10 mouse cellular contexts compared by ENCODE assay signal in the genomic region with DNA sequence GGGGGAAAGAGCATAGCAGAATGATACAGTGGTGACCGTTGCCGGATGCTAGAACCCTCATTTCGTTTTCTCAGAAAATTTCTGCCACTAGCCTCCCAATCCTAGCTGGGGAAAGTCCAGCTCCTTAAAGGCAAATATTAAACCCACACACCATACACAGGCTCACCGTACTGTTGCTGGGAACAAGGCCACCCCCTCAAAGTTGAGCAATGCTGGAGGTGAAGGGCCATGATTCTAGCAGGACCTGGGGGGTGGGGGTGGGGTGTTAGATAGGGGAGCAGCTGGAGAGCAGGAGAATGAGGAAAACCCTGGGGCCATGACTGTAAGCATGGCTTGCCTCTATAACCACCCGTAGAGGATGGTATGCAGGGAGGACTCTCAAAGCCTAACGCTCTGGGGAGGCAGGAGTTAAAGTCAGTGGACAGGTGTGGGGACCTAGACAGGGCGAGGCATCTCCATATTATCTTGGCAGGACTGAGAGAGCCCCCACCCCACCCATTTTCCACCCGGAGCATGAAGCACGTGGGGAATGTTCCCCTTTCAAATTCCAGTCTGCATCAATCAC. TPM values are rescaled to one million over a fixed set of nuclear protein-coding genes. Genes with fewer than 3 reads are reported as not detected.
DNase-seq lines count a peak whose midpoint lies in the region; ATAC-seq and TF ChIP-seq lines count a peak whose summit lies in the region.
"Had no signal": no experiment of that assay in that cellular context is flagged by ENCODE, and none has a peak within 500 bp of the region (broad histone marks: within the 10 kb centered on the region; RNA-seq: fewer than 3 reads in every experiment).

No protein-coding gene starts in this region.

- no peak for ATAC-seq in forebrain, embryonic 12.5 days (ENCODE audit: low FRiP score)
- ATAC-seq in forebrain, embryonic 14.5 days = no peak
- ATAC-seq in lung, embryonic 16.5 days (ENCODE audit: low read depth) = no peak
- ATAC-seq in limb, embryonic 12.5 days (ENCODE audit: insufficient number of reproducible peaks, insufficient read depth, low FRiP score, low TSS enrichment, low read depth) = peak; percentile 67
- ATAC-seq in stomach, postnatal 0 days (ENCODE audit: low FRiP score, low TSS enrichment) = no peak

- no peak overlapping the region for H3K9ac ChIP-seq in forebrain, embryonic 12.5 days
- no peak overlapping the region for H3K9ac ChIP-seq in forebrain, embryonic 14.5 days (ENCODE audit: low read length)
- H3K9ac ChIP-seq in lung, embryonic 16.5 days (ENCODE audit: low read length) = no peak overlapping the region
- peak overlapping the region; percentile 96 for H3K9ac ChIP-seq in limb, embryonic 12.5 days (replicated peaks)
- H3K9ac ChIP-seq in stomach, postnatal 0 days (ENCODE audit: low read length) = no peak overlapping the region; the same call in 1 of the 2 replicates
- H3K9ac ChIP-seq: midbrain, embryonic 12.5 days had no signal

- H3K9me3 ChIP-seq in forebrain, embryonic 12.5 days = peaks cover 6% of the 10 kb centered on the region
- H3K9me3 ChIP-seq in forebrain, embryonic 14.5 days (replicated peaks; ENCODE audit: control insufficient read depth, low read length) = no peaks in the 10 kb centered on the region; the same call in 1 of the 2 replicates
- H3K9me3 ChIP-seq in lung, embryonic 16.5 days (ENCODE audit: control insufficient read depth, low read length) = peaks cover 6% of the 10 kb centered on the region; the same call in 1 of the 2 replicates
- peaks cover 17% of the 10 kb centered on the region for H3K9me3 ChIP-seq in limb, embryonic 12.5 days
- H3K9me3 ChIP-seq in stomach, postnatal 0 days (ENCODE audit: control insufficient read depth, low read length) = 0 out of 2 replicates have a peak, but pooled peaks cover 1% of the 10 kb centered on the region

- peaks cover 78% of the 10 kb centered on the region for H3K27me3 ChIP-seq in forebrain, embryonic 12.5 days
- peaks cover 71% of the 10 kb centered on the region for H3K27me3 ChIP-seq in forebrain, embryonic 14.5 days (replicated peaks; ENCODE audit: control insufficient read depth, insufficient read depth, low read length)
- H3K27me3 ChIP-seq in lung, embryonic 16.5 days (ENCODE audit: control insufficient read depth, insufficient read depth, low read depth, low read length) = peaks cover 63% of the 10 kb centered on the region
- H3K27me3 ChIP-seq in limb, embryonic 12.5 days = peaks cover 68% of the 10 kb centered on the region
- peaks cover 15% of the 10 kb centered on the region; the same call in 1 of the 2 replicates for H3K27me3 ChIP-seq in stomach, postnatal 0 days (ENCODE audit: control insufficient read depth, insufficient read depth, low read length)

- peak overlapping the region; percentile 19; the same call in 1 of the 2 replicates for H3K4me2 ChIP-seq in forebrain, embryonic 12.5 days
- H3K4me2 ChIP-seq in forebrain, embryonic 14.5 days (ENCODE audit: low read length) = no peak overlapping the region
- peak overlapping the region; percentile 63 for H3K4me2 ChIP-seq in lung, embryonic 16.5 days (ENCODE audit: low read depth, low read length)
- peak overlapping the region; percentile 66 for H3K4me2 ChIP-seq in limb, embryonic 12.5 days
- peak overlapping the region; percentile 55 for H3K4me2 ChIP-seq in stomach, postnatal 0 days (replicated peaks; ENCODE audit: low read depth)

- TF ChIP-seq EP300 in stomach, postnatal 0 days (optimal IDR thresholded peaks at IDR 0.05) = no peak

- 7% methylated on average over 9 of the region's 9 CpGs for WGBS in forebrain, embryonic 12.5 days
- WGBS in forebrain, embryonic 14.5 days = 6% methylated on average over 9 of the region's 9 CpGs
- 10% methylated on average over 9 of the region's 9 CpGs for WGBS in lung, embryonic 16.5 days
- WGBS in limb, embryonic 12.5 days = 5% methylated on average over 9 of the region's 9 CpGs
- 16% methylated on average over 9 of the region's 9 CpGs for WGBS in stomach, postnatal 0 days

- no peak overlapping the region; the same call in 1 of the 2 replicates for H3K4me3 ChIP-seq in forebrain, embryonic 12.5 days (replicated peaks)
- H3K4me3 ChIP-seq in forebrain, embryonic 14.5 days (ENCODE audit: low read depth, low read length) = no peak overlapping the region
- H3K4me3 ChIP-seq in lung, embryonic 16.5 days (ENCODE audit: low read length) = peak overlapping the region; percentile 44
- peak overlapping the region; percentile 66 for H3K4me3 ChIP-seq in limb, embryonic 12.5 days (replicated peaks)
- H3K4me3 ChIP-seq in stomach, postnatal 0 days (ENCODE audit: low read depth, low read length) = peak overlapping the region; percentile 42

- peaks cover 19% of the 10 kb centered on the region for H3K4me1 ChIP-seq in forebrain, embryonic 12.5 days
- peaks cover under 1% of the 10 kb centered on the region for H3K4me1 ChIP-seq in forebrain, embryonic 14.5 days (ENCODE audit: control insufficient read depth, insufficient read depth, low read length)
- H3K4me1 ChIP-seq in lung, embryonic 16.5 days (replicated peaks; ENCODE audit: control insufficient read depth, insufficient read depth, low read length) = peaks cover 12% of the 10 kb centered on the region
- H3K4me1 ChIP-seq in limb, embryonic 12.5 days (replicated peaks) = peaks cover 27% of the 10 kb centered on the region
- no peaks in the 10 kb centered on the region for H3K4me1 ChIP-seq in stomach, postnatal 0 days (replicated peaks; ENCODE audit: control insufficient read depth, insufficient read depth)

- TF ChIP-seq CTCF in stomach, postnatal 0 days (IDR thresholded peaks at IDR 0.05; ENCODE audit: low read depth) = no peak

- no peaks in the 10 kb centered on the region for H3K36me3 ChIP-seq in forebrain, embryonic 12.5 days (replicated peaks)
- H3K36me3 ChIP-seq in forebrain, embryonic 14.5 days (ENCODE audit: control insufficient read depth, insufficient read depth, low read length) = no peaks in the 10 kb centered on the region
- peaks cover 3% of the 10 kb centered on the region; the same call in 1 of the 2 replicates for H3K36me3 ChIP-seq in lung, embryonic 16.5 days (ENCODE audit: control insufficient read depth, insufficient read depth, low read length)
- H3K36me3 ChIP-seq in limb, embryonic 12.5 days = peaks cover 39% of the 10 kb centered on the region
- H3K36me3 ChIP-seq in stomach, postnatal 0 days (ENCODE audit: control insufficient read depth, insufficient read depth, low read length) = no peaks in the 10 kb centered on the region
- H3K36me3 ChIP-seq: midbrain, embryonic 12.5 days had no signal

- DNase-seq in forebrain, embryonic 14.5 days (ENCODE audit: low spot score) = no peak
- DNase-seq in lung, postnatal 4 days = no peak
- no peak for DNase-seq in stomach, postnatal 0 days (ENCODE audit: low spot score)
- DNase-seq in T-cell, adult 2 months (ENCODE audit: low spot score) = no peak
- DNase-seq in layer of hippocampus, adult 9-11 months = no peak
- DNase-seq: gastrocnemius, postnatal 25 days had no signal

- H3K27ac ChIP-seq in forebrain, embryonic 12.5 days = no peak overlapping the region
- H3K27ac ChIP-seq in forebrain, embryonic 14.5 days (ENCODE audit: low read depth, low read length) = no peak overlapping the region
- no peak overlapping the region for H3K27ac ChIP-seq in lung, embryonic 16.5 days (ENCODE audit: low read length)
- H3K27ac ChIP-seq in limb, embryonic 12.5 days = peak overlapping the region; percentile 92
- H3K27ac ChIP-seq in stomach, postnatal 0 days (replicated peaks) = no peak overlapping the region
- H3K27ac ChIP-seq: midbrain, embryonic 12.5 days had no signal

RNA-seq across cellular contexts. Expression of gene Igf2, which starts 2.1 kb away (rescaled TPM):
- 94.7 and 122 TPM in 2 replicates for polyA plus RNA-seq in forebrain, embryonic 12.5 days (2016; fragmentation: Nextera tagmentation; extraction: Ambion mirVana)
- 74.0 and 89.8 TPM in 2 replicates for polyA plus RNA-seq in forebrain, embryonic 14.5 days (2014; fragmentation: Nextera tagmentation; extraction: Ambion mirVana)
- polyA plus RNA-seq in lung, embryonic 16.5 days (2015; fragmentation: Nextera tagmentation; extraction: Ambion mirVana) = 457 and 496 TPM in 2 replicates
- polyA plus RNA-seq in limb, embryonic 12.5 days (2016; fragmentation: Nextera tagmentation; extraction: Ambion mirVana) = 815 and 938 TPM in 2 replicates
- 287 and 390 TPM in 2 replicates for polyA plus RNA-seq in stomach, postnatal 0 days (2015; fragmentation: Nextera tagmentation; extraction: Ambion mirVana)

RNA-seq across cellular contexts. Expression of gene Gm49394, which starts 5.2 kb away (rescaled TPM):
- polyA plus RNA-seq in forebrain, embryonic 12.5 days (2016; fragmentation: Nextera tagmentation; extraction: Ambion mirVana) = not detected in 2 replicates
- not detected in 2 replicates for polyA plus RNA-seq in forebrain, embryonic 14.5 days (2014; fragmentation: Nextera tagmentation; extraction: Ambion mirVana)
- not detected in 2 replicates for polyA plus RNA-seq in lung, embryonic 16.5 days (2015; fragmentation: Nextera tagmentation; extraction: Ambion mirVana)
- polyA plus RNA-seq in limb, embryonic 12.5 days (2016; fragmentation: Nextera tagmentation; extraction: Ambion mirVana) = not detected in 2 replicates
- not detected in 2 replicates for polyA plus RNA-seq in stomach, postnatal 0 days (2015; fragmentation: Nextera tagmentation; extraction: Ambion mirVana)
- polyA plus RNA-seq: midbrain, embryonic 12.5 days had no signal

Comparison
In these comparisons a context has a peak if more than half of its experiments do, and no peak if none do; other contexts are left out.
1. H3K4me3 ChIP-seq: peak in lung, embryonic 16.5 days (single experiment), limb, embryonic 12.5 days (single experiment) and stomach, postnatal 0 days (single experiment); none in forebrain, embryonic 12.5 days (single experiment) and forebrain, embryonic 14.5 days (single experiment).